Mouse (Mus musculus) hematopoietic stem cell, adult 5-6 weeks (primary cell): ENCODE data around the gene Slc16a2. TPM values are rescaled to one million over a fixed set of nuclear protein-coding genes. Genes with fewer than 3 reads are reported as not detected.
"Not testable (repeated sequence)": the region's sequence is repeated elsewhere in the genome, so short reads cannot be mapped to it uniquely, and the experiment has no call there.

Experiments used
- ATAC-seq, 2 experiments: fragments of 125-278 bp in 1 of 2; replicated peaks in 1 of 2; 2 replicates each; pipeline ENCODE4 v1.8.0; 2016 to 2017; ENCODE audit warnings: inconsistent platforms in 2 of 2, mild to moderate bottlenecking in 2 of 2, moderate number of reproducible peaks in 2 of 2, low read depth in 1 of 2, moderate TSS enrichment in 1 of 2; ENCODE audit not compliant: low FRiP score in 2 of 2, poor library complexity in 2 of 2, severe bottlenecking in 2 of 2, insufficient read depth in 1 of 2, low TSS enrichment in 1 of 2
- total RNA-seq: library from RNA; stranded (forward); fragments of 172-1452, 232-1000 nt; gene quantifications from 2 replicates; pipeline ENCODE4 v1.2.3, GENCODE M21; 2017

Slc16a2 gene
- total RNA-seq, 1 experiment from 2014 or later = 0.69 TPM

DNA sequence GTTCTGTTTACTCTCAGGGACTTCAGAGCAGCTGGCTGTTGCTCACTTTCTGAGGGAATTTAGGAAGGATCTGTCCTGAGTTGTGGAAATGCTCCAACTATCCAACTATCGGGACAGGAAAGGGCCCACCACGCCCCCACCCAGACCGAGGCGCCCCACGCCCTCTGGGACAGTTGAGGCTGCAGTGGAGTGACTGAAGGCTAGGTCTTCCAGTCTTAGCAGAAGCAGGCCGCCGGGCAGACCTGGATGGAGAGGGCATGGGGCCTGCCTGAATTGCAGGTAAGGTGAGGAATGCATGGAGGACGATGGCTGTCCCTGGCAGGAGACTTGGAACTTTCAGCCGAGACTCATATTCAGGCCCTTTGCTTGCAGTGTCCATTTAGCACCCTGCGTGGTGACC lies 127.4 kb downstream of the Slc16a2 start:
- ATAC-seq = no peak

DNA sequence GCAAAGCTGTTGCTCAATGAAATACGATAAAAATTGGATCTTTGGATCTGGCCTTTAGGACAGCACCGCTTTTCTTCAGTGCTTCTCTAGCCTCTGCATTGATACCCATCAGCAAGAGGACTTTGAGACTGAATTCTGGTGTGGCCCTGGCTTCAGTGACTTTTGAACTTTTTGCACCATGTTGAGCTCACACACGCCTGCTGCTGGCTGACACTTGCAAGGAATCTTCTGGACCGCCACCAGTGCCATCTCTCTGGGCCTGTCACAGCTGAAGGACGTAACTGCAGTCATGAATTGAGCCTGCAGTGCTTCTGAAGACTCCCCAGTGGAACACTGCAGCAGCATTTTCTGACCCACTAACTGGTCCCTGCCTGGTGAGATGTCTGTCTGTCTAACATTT lies 128.9 kb downstream of the Slc16a2 start:
- ATAC-seq = no peak

DNA sequence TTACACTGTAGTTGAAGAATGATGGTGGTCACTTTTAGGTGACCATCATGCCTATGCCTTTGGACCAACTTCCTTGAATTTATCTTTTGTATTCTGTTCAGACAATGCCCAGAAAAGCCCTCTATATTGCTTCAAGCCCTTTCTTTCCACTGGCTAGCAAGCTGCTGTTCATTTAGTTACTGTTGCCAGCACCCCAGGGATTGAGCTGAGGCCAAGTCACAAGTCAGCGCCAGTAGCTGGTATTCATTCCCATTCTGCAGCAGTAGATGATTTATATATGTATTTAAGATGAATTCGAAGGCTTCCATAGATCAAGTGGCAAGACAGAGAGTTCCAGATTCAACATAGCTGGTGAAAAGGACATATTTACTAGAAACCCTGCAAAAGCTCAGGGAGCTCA lies 133.2 kb downstream of the Slc16a2 start:
- no peak for ATAC-seq

DNA sequence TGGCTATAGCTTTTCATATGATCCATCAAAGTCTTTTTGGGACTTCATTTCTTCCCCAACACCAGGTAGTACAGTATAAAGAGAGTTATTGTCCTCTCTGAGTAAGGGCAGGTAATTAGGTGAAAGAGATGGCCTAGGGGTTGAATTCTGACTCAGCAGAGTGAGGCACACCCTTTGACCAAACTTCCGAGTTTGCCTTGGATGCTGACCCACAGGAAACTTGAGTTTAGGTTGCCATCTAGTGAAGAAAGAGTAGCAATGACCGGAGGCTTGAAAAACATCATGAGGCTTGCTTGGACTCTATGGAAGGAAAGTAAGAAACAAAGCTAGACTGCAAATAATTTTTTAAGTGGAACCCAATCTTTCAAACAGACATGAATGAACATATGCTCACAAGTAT lies 147.1 kb downstream of the Slc16a2 start:
- ATAC-seq = no peak

DNA sequence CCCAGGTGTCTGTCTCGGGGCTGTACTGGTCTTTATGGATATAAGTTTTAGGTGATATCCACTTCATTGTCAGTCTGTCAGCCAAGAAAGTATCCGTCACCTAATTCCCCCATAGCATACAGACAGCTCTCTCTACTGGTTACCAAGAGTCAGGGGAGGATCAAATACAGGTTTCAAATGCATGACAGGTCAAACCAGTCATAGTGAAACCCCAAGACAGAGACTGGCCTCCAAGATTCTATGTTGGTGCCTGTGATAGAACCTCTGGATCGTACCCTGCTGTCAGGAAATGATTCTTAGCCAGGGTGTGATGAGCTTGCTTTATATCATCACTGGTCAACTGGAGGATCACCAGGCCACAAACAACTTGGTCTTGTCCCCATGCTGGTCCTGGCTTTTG lies 148.0 kb downstream of the Slc16a2 start:
- no peak for ATAC-seq

DNA sequence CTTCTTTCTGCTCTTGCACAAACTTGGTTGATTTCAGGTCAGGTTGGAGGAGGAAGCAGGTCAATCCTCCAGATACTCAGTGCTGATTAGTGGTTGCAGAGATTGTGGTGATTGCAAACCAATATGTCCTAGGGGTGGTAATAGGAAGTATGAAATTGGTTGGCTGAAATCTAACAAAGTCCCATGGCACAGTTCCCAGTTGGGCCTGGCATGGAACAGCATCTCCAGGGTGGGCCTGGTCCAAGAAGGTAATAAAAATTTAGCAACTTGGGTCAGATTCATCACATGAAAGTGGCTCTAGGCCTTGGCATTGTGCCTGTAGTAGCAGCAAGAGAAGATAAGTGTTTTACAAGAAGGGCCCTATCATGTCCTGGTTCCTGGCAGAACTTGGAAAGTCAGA lies 151.5 kb downstream of the Slc16a2 start:
- ATAC-seq = no peak

DNA sequence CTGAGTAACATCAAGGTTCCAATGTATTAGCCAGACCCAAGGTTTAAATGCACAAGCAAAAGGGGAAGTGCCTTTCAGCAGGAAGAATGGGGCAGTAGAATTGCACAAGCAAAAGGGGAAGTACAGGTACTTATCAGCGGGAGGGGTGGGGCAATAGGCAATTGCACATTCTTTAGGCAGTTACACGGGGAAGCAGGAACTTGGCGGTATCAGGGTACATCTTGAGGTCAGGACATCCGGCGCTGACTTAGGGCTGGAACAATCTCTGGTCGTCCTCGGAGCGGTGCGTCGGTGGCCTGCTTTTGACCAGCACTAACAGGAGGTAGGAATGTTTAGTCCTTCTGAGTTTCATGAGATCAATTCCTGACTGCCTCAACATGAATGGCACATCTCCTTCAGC lies 157.3 kb downstream of the Slc16a2 start:
- not testable (repeated sequence) for ATAC-seq

DNA sequence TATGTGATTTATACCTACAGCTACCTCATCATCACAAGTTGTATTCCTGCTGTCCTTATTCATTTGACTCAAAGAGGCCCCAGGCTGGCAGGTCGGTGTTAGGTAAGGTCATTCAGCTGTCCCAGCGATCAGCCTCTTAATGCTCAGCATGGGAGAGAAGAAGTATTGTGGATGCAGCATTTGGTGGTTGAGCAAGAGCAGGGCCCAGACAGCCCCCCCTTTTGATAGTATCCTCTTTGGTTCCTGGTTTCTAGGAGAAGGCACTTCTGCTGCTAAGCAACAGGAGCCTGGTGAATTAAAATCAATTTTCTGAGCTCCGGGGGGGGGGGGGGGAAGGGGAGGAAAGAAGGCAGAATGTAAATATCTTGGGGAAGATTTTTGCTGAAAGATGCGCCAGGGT lies 162.8 kb downstream of the Slc16a2 start:
- ATAC-seq = no peak

DNA sequence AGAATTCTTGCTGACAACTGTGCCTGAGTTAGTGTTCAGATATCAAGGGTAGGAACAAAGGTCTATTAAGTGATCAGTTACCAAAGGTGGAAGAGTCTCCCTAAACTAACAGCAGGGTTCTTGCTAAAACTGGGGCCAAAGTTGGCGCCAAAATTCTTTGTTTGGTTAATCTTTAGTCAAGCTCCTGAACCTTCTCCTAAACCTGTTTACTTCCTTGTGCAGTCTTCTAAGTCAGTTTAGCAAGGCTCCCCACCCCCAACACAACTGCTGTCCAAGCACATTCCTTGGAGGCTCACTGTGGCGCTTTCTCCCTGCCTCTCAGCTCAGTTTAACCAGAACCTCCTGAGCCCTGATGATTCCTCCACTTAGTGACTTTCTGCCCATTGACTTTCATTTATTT lies 168.8 kb downstream of the Slc16a2 start:
- ATAC-seq = no peak

DNA sequence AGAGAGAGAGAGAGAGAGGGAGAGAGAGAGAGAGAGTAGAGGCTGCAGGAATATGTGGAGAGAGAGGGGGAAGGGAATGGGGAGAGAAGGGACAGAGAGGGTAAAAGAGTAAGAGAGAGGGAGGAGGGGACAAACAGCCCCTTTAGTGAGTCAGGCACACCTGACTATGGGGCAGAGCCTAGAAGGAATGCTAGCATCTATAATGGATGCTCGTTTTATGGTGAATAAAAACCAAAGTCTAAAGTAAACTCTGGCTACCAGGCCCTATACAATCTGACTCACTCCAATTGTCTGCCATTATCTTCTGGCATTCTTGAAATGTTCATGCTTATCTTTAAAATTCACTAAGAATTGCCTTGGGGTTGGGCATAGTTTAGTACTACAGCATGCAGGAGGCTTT lies 169.7 kb downstream of the Slc16a2 start:
- no peak for ATAC-seq

Other genes with a start within 250 kb of the Slc16a2 start
- gene Zcchc13, start 191.4 kb downstream of the Slc16a2 start, total RNA-seq = not detected in 2 replicates
- gene Rlim, start 159.3 kb upstream of the Slc16a2 start, total RNA-seq = 166 and 170 TPM in 2 replicates